Mouse (Mus musculus) liver, postnatal 0 days (tissue): ENCODE results near the gene Hnrnpdl. TPM values are rescaled to one million over a fixed set of nuclear protein-coding genes. Genes with fewer than 3 reads are reported as not detected.

Source experiments
- ATAC-seq: fragments of 200-750 bp; cut with Nextera tagmentation; 2 replicates; pipeline ENCODE4 v1.8.0; 2017; ENCODE audit warnings: mild to moderate bottlenecking, moderate library complexity
- DNase-seq: peaks from one replicate; pipeline ENCODE4 v3.0.0-alpha.2; 2016
- H3K27ac ChIP-seq: fragments of 300-500 bp; sonication (generic); 2 replicates; pipeline ENCODE4 v1.5.1; 2014; ENCODE audit warnings: antibody characterized with exemption, moderate library complexity, mild to moderate bottlenecking, low read depth
- H3K27me3 ChIP-seq: fragments of 300-500 bp; sonication (generic); 2 replicates; pipeline ENCODE4 v1.6.1; 2014; ENCODE audit warnings: low read length, control low read depth, mixed read lengths; ENCODE audit not compliant: insufficient read depth
- H3K36me3 ChIP-seq: fragments of 300-500 bp; sonication (generic); replicated peaks from 2 replicates; pipeline ENCODE4 v1.6.1; 2014; ENCODE audit warnings: mild to moderate bottlenecking, control low read depth, low read length, moderate library complexity, mixed read lengths; ENCODE audit not compliant: insufficient read depth
- H3K4me1 ChIP-seq: fragments of 300-500 bp; sonication (generic); 2 replicates; pipeline ENCODE4 v1.6.1; 2014; ENCODE audit warnings: antibody characterized with exemption, mild to moderate bottlenecking, control low read depth; ENCODE audit not compliant: insufficient read depth
- H3K4me2 ChIP-seq: fragments of 300-500 bp; sonication (generic); 2 replicates; pipeline ENCODE4 v1.6.1; 2014; ENCODE audit warnings: low read depth, mild to moderate bottlenecking, low read length, moderate library complexity, mixed read lengths
- H3K4me3 ChIP-seq: fragments of 300-500 bp; sonication (generic); 2 replicates; pipeline ENCODE4 v1.5.1; 2014; ENCODE audit warnings: low read depth, low read length
- H3K9ac ChIP-seq: fragments of 300-500 bp; sonication (generic); replicated peaks from 2 replicates; pipeline ENCODE4 v1.6.1; 2014; ENCODE audit warnings: mild to moderate bottlenecking, moderate library complexity
- H3K9me3 ChIP-seq: fragments of 300-500 bp; sonication (generic); 2 replicates; pipeline ENCODE4 v1.6.1; 2016; ENCODE audit warnings: mild to moderate bottlenecking, control low read depth, low read length, mixed read lengths
- CTCF ChIP-seq: sonication (generic); IDR thresholded peaks from 2 replicates; pipeline ENCODE4 v1.5.1; 2016; ENCODE audit warnings: antibody characterized with exemption, low read depth
- EP300 ChIP-seq: IDR thresholded peaks from 2 replicates; pipeline ENCODE4 v1.6.1; 2016; ENCODE audit warnings: antibody characterized with exemption, low read depth, mild to moderate bottlenecking
- WGBS: fragments of 180-500 bp; shearing (Covaris S2); extraction: QIAGEN DNeasy Blood & Tissue Kit; methylation state at CpG from one replicate; pipeline ENCODE4 v1.1.7; 2014; ENCODE audit not compliant: insufficient replicate concordance; 5-methylcytosine and 5-hydroxymethylcytosine counted together
- polyA plus RNA-seq: library from polyadenylated mRNA; unstranded; fragments of >200 nt; fragmentation: Nextera tagmentation; extraction: Ambion mirVana; gene quantifications from 2 replicates; pipeline ENCODE4 v1.2.1, GENCODE M21; 2015

Gene Hnrnpdl
- polyA plus RNA-seq, 1 experiment from 2014 or later: 33.3 TPM

DNA sequence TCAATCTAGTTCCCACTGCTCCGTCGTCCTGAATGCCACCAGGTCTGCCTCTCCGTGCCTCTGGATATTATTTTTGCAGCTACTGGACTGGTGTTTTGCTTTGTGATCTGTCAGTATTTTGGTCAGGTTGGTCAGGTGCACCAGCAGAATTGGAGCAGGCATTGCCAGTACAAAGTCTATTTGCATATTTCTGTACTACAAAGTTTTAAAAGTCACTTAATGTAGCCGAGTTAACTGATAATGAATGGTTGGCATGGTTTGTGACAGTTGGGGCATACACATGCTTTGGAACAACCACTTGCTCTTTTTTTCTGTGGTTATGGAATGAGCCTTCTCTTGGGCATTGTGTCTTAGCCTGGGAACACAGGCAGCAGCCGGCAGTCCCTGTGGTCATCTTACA, 5.2 kb upstream of the Hnrnpdl start:
- H3K36me3 ChIP-seq: no peaks in the 10 kb centered on the region
- ATAC-seq: no peak
- H3K27ac ChIP-seq: no peak overlapping the region
- no peak overlapping the region for H3K4me2 ChIP-seq
- DNase-seq: no peak
- no peaks in the 10 kb centered on the region for H3K27me3 ChIP-seq
- H3K4me1 ChIP-seq: peaks cover 28% of the 10 kb centered on the region
- H3K4me3 ChIP-seq: no peak overlapping the region
- H3K9ac ChIP-seq: no peak overlapping the region
- TF ChIP-seq CTCF (no peak), EP300 (no peak)
- H3K9me3 ChIP-seq: no peaks in the 10 kb centered on the region
- WGBS: 72% methylated on average over 5 of the region's 5 CpGs

DNA sequence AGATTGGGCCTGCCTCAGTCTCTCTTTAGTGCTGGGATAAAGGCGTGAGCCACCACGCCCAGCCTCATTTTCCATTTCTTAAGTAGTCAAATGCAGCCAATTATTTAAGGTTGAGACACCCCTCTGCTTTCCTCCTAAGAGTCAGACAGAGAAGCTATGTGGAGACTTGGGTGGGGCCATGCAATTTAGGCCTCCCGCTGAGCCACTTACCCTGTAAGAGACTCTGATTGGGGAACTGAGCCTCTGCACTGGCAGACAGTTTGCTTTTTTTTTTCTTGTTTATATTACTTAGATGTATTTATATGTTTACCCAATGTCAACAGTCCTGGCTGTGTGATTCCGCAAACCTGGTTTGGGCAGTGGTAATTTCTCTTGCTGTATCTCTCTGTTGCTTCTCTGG, 4.6 kb upstream of the Hnrnpdl start:
- 0 out of 2 replicates have a peak overlapping the region, but pooled peaks have one; percentile 36 for H3K27ac ChIP-seq
- H3K27me3 ChIP-seq: no peaks in the 10 kb centered on the region
- no peaks in the 10 kb centered on the region for H3K9me3 ChIP-seq
- no peak overlapping the region for H3K4me2 ChIP-seq
- no peak overlapping the region for H3K9ac ChIP-seq
- 59% methylated on average over 4 of the region's 4 CpGs for WGBS
- ATAC-seq (no peak), DNase-seq (no peak)
- H3K4me1 ChIP-seq: peaks cover 28% of the 10 kb centered on the region
- no peak overlapping the region for H3K4me3 ChIP-seq
- TF ChIP-seq CTCF (no peak), EP300 (no peak)
- no peaks in the 10 kb centered on the region for H3K36me3 ChIP-seq

DNA sequence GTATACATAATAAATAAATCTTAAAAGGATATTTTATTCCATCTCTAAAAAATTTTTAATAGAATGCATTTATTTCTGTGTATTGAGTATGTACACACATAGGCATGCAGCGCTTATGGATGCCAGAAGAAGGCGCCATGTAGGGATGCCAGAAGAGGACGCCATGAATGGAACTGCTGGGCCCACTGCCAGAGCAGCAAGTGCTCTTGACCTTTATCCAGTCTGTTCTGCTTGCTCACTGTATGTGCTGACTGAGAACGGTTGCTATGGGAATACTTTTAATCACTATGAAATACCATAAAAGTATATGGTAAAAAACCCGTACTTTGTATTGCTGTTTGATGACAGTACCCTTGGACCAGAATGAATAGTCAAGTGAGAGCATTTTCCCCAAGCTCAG, 3.9 kb upstream of the Hnrnpdl start:
- no peak overlapping the region for H3K9ac ChIP-seq
- H3K36me3 ChIP-seq: no peaks in the 10 kb centered on the region
- H3K4me2 ChIP-seq: no peak overlapping the region
- no peaks in the 10 kb centered on the region for H3K9me3 ChIP-seq
- ATAC-seq (no peak), DNase-seq (peak; percentile 53)
- WGBS: 57% methylated on average over 5 of the region's 5 CpGs
- no peaks in the 10 kb centered on the region for H3K27me3 ChIP-seq
- H3K27ac ChIP-seq: 0 out of 2 replicates have a peak overlapping the region, but pooled peaks have one; percentile 36
- peaks cover 28% of the 10 kb centered on the region for H3K4me1 ChIP-seq
- no peak; the same call in 1 of the 2 replicates for TF ChIP-seq CTCF
- TF ChIP-seq EP300: no peak
- no peak overlapping the region for H3K4me3 ChIP-seq

- TF ChIP-seq EP300: no peak
- no peak for TF ChIP-seq CTCF
- WGBS: 85% methylated on average over 8 of the region's 8 CpGs
- Histone ChIP-seq H3K4me1 (peaks cover 24% of the 10 kb centered on the region), H3K27ac (no peak overlapping the region), H3K9ac (no peak overlapping the region), H3K9me3 (no peaks in the 10 kb centered on the region), H3K36me3 (no peaks in the 10 kb centered on the region), H3K27me3 (no peaks in the 10 kb centered on the region), H3K4me2 (no peak overlapping the region), H3K4me3 (no peak overlapping the region)
- ATAC-seq (no peak), DNase-seq (no peak)
These were observed 3.0 kb upstream of the Hnrnpdl start for GRCm38 (mm10) chr5:100042467-100042866.

GRCm38 (mm10) chr5:100041272-100041671, 1.8 kb upstream of the Hnrnpdl start:
- Histone ChIP-seq H3K4me2 (peak overlapping the region; percentile 100; the same call in 1 of the 2 replicates), H3K9me3 (no peaks in the 10 kb centered on the region), H3K4me1 (peaks cover 28% of the 10 kb centered on the region), H3K9ac (no peak overlapping the region), H3K4me3 (no peak overlapping the region), H3K27me3 (no peaks in the 10 kb centered on the region), H3K27ac (no peak overlapping the region), H3K36me3 (peaks cover 3% of the 10 kb centered on the region)
- TF ChIP-seq EP300 (no peak), CTCF (no peak)
- DNase-seq (no peak), ATAC-seq (no peak)
- 58% methylated on average over 4 of the region's 4 CpGs for WGBS

DNA sequence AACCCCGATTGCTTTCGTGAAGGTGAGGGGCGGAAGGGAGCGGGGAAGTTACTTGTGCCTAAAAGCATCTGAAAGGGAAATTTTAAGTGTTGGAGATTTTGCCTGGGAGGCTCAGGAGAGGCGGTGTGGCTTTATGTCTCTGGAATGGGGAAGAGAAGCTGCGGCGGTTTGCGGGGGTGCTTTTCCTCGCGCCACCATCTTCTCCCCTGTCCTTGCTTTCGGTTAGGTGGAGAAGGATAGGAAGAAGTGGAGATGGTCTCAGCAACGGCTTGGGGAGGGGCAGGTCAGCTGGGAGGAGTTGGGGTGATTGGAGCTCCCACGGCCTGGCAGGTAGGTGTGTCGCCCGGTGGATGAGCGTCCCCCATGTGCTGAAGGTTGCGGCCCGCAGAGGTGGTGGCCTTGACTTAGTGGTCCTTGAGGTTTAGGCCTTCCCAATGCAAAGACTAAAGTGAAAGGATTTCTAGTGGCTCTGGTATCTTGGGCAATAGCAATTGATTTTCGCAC, 869 bp upstream of the Hnrnpdl start:
- peak overlapping the region; percentile 95 for H3K27ac ChIP-seq
- DNase-seq (no peak), ATAC-seq (no peak)
- H3K27me3 ChIP-seq: no peaks in the 10 kb centered on the region
- H3K36me3 ChIP-seq: peaks cover 12% of the 10 kb centered on the region
- peak overlapping the region; percentile 93 for H3K4me3 ChIP-seq
- no peaks in the 10 kb centered on the region for H3K9me3 ChIP-seq
- peaks cover 31% of the 10 kb centered on the region for H3K4me1 ChIP-seq
- TF ChIP-seq CTCF (no peak), EP300 (no peak)
- H3K9ac ChIP-seq: peak overlapping the region; percentile 91
- peak overlapping the region; percentile 100 for H3K4me2 ChIP-seq
- under 1% methylated on average over 19 of the region's 19 CpGs for WGBS
